21 mouse cellular contexts compared by ENCODE assay signal in the genomic region with DNA sequence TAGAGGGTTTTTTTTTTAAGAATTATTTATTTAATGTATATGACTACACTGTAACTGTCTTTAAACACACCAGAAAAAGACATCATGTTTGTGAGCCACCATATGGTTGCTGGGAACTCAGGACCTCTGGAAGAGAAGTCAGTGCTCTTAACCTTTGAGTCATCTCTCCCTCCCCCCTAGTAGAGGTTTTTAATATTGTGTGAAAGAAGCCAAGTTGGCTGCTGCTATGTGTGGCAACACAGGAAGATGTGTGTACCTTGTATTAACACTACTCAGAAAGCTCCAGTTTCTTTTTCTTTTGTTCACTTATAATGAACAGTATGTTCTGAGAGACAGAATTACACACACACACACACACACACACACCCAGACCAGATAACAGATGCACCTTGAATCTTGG.
"Had no signal": no experiment of that assay in that cellular context is flagged by ENCODE, and none has a peak within 500 bp of the region (broad histone marks: within the 10 kb centered on the region; RNA-seq: fewer than 3 reads in every experiment).

No protein-coding gene starts in this region.

- H3K4me1 ChIP-seq: kidney, embryonic 15.5 days; limb, embryonic 15.5 days; liver, embryonic 12.5 days; liver, embryonic 15.5 days; lung, embryonic 15.5 days; midbrain, embryonic 15.5 days; neural tube, embryonic 15.5 days; stomach, embryonic 15.5 days had no signal

- ATAC-seq: liver, embryonic 12.5 days; midbrain, embryonic 15.5 days had no signal

- H3K36me3 ChIP-seq: kidney, embryonic 15.5 days; limb, embryonic 12.5 days; limb, embryonic 15.5 days; liver, embryonic 12.5 days; liver, embryonic 15.5 days; lung, embryonic 15.5 days; midbrain, embryonic 12.5 days; midbrain, embryonic 15.5 days; neural tube, embryonic 15.5 days; stomach, embryonic 15.5 days had no signal

- H3K27ac ChIP-seq: kidney, embryonic 15.5 days; limb, embryonic 12.5 days; limb, embryonic 15.5 days; liver, embryonic 12.5 days; liver, embryonic 15.5 days; lung, embryonic 15.5 days; midbrain, embryonic 12.5 days; midbrain, embryonic 15.5 days; neural tube, embryonic 12.5 days; neural tube, embryonic 15.5 days; stomach, embryonic 15.5 days had no signal

- H3K9me3 ChIP-seq: kidney, embryonic 15.5 days; limb, embryonic 12.5 days; limb, embryonic 15.5 days; liver, embryonic 12.5 days; liver, embryonic 15.5 days; lung, embryonic 15.5 days; midbrain, embryonic 12.5 days; midbrain, embryonic 15.5 days; neural tube, embryonic 12.5 days; neural tube, embryonic 15.5 days; stomach, embryonic 15.5 days had no signal

- DNase-seq: kidney, adult 8-10 months; kidney, postnatal 10 days; kidney, postnatal 36 days; left cerebral cortex, postnatal 4 days; lung, adult 18-20 months; lung, postnatal 10 days; lung, postnatal 36 days; right cerebral cortex, postnatal 25 days; spleen, adult 18-20 months; thymus, postnatal 25 days had no signal

- H3K27me3 ChIP-seq: kidney, embryonic 15.5 days; limb, embryonic 12.5 days; limb, embryonic 15.5 days; liver, embryonic 12.5 days; liver, embryonic 15.5 days; lung, embryonic 15.5 days; midbrain, embryonic 12.5 days; midbrain, embryonic 15.5 days; neural tube, embryonic 12.5 days; neural tube, embryonic 15.5 days; stomach, embryonic 15.5 days had no signal

- H3K4me3 ChIP-seq: kidney, embryonic 15.5 days; limb, embryonic 12.5 days; limb, embryonic 15.5 days; liver, embryonic 12.5 days; liver, embryonic 15.5 days; lung, embryonic 15.5 days; midbrain, embryonic 12.5 days; midbrain, embryonic 15.5 days; neural tube, embryonic 12.5 days; neural tube, embryonic 15.5 days; stomach, embryonic 15.5 days had no signal
